32 mouse cellular contexts compared by ENCODE assay signal in genomic region chr6:128346782-128347181, GRCm38 (mm10). TPM values are rescaled to one million over a fixed set of nuclear protein-coding genes. Genes with fewer than 3 reads are reported as not detected.
DNase-seq lines count a peak whose midpoint lies in the region; ATAC-seq lines count a peak whose summit lies in the region.
"Had no signal": no experiment of that assay in that cellular context is flagged by ENCODE, and none has a peak within 500 bp of the region (broad histone marks: within the 10 kb centered on the region; RNA-seq: fewer than 3 reads in every experiment).

No protein-coding gene starts in this region.

- WGBS in heart, embryonic 10.5 days = 91% methylated on average over 6 of the region's 6 CpGs
- 63% methylated on average over 6 of the region's 6 CpGs for WGBS in limb, embryonic 15.5 days
- WGBS in limb, embryonic 10.5 days = 93% methylated on average over 6 of the region's 6 CpGs

- peaks cover 7% of the 10 kb centered on the region; the same call in 1 of the 2 replicates for H3K4me1 ChIP-seq in heart, embryonic 10.5 days
- peaks cover 19% of the 10 kb centered on the region; the same call in 1 of the 2 replicates for H3K4me1 ChIP-seq in limb, embryonic 15.5 days
- no peaks in the 10 kb centered on the region for H3K4me1 ChIP-seq in limb, embryonic 10.5 days
- H3K4me1 ChIP-seq: forebrain, embryonic 15.5 days had no signal

- H3K9me3 ChIP-seq in heart, embryonic 10.5 days = no peaks in the 10 kb centered on the region
- no peaks in the 10 kb centered on the region for H3K9me3 ChIP-seq in limb, embryonic 15.5 days
- H3K9me3 ChIP-seq in limb, embryonic 10.5 days (replicated peaks) = no peaks in the 10 kb centered on the region
- H3K9me3 ChIP-seq: embryonic facial prominence, embryonic 12.5 days; forebrain, embryonic 15.5 days; hindbrain, embryonic 13.5 days; limb, embryonic 13.5 days; liver, embryonic 13.5 days; megakaryocyte, embryonic 14.5 days; midbrain, embryonic 13.5 days had no signal

- peaks cover 17% of the 10 kb centered on the region for H3K36me3 ChIP-seq in heart, embryonic 10.5 days
- H3K36me3 ChIP-seq in limb, embryonic 15.5 days = peaks cover 19% of the 10 kb centered on the region
- peaks cover 42% of the 10 kb centered on the region for H3K36me3 ChIP-seq in limb, embryonic 10.5 days
- H3K36me3 ChIP-seq: forebrain, embryonic 15.5 days had no signal

- no peak overlapping the region for H3K27ac ChIP-seq in heart, embryonic 10.5 days
- peak overlapping the region; percentile 35; the same call in 1 of the 2 replicates for H3K27ac ChIP-seq in limb, embryonic 15.5 days
- H3K27ac ChIP-seq in limb, embryonic 10.5 days = no peak overlapping the region
- H3K27ac ChIP-seq: embryonic facial prominence, embryonic 12.5 days; forebrain, embryonic 15.5 days; hindbrain, embryonic 13.5 days; kidney, postnatal 0 days; limb, embryonic 13.5 days; liver, embryonic 13.5 days; midbrain, embryonic 13.5 days had no signal

- no peak overlapping the region for H3K9ac ChIP-seq in limb, embryonic 15.5 days
- H3K9ac ChIP-seq: embryonic facial prominence, embryonic 12.5 days; forebrain, embryonic 15.5 days; hindbrain, embryonic 13.5 days; limb, embryonic 13.5 days; liver, embryonic 13.5 days; midbrain, embryonic 13.5 days had no signal

- H3K27me3 ChIP-seq in heart, embryonic 10.5 days (ENCODE audit: insufficient read depth, poor library complexity, severe bottlenecking) = no peaks in the 10 kb centered on the region
- no peaks in the 10 kb centered on the region for H3K27me3 ChIP-seq in limb, embryonic 15.5 days
- H3K27me3 ChIP-seq in limb, embryonic 10.5 days (ENCODE audit: low read depth, poor library complexity, severe bottlenecking) = no peaks in the 10 kb centered on the region
- H3K27me3 ChIP-seq: embryonic facial prominence, embryonic 12.5 days; forebrain, embryonic 15.5 days; hindbrain, embryonic 13.5 days; limb, embryonic 13.5 days; liver, embryonic 13.5 days; megakaryocyte, embryonic 14.5 days; midbrain, embryonic 13.5 days had no signal

- H3K4me3 ChIP-seq in heart, embryonic 10.5 days = no peak overlapping the region
- H3K4me3 ChIP-seq in limb, embryonic 15.5 days = no peak overlapping the region
- H3K4me3 ChIP-seq in limb, embryonic 10.5 days = no peak overlapping the region
- H3K4me3 ChIP-seq: embryonic facial prominence, embryonic 12.5 days; forebrain, embryonic 15.5 days; hindbrain, embryonic 13.5 days; limb, embryonic 13.5 days; liver, embryonic 13.5 days; megakaryocyte, embryonic 14.5 days; midbrain, embryonic 13.5 days had no signal

- no peak for DNase-seq in frontal cortex, postnatal 25 days (ENCODE audit: low spot score in 2 of 2)
- peak; percentile 32 for DNase-seq in heart, adult 8-10 months (ENCODE audit: low spot score)
- no peak for DNase-seq in heart, embryonic 10.5 days (ENCODE audit: low spot score)
- DNase-seq in limb, embryonic 10.5 days (ENCODE audit: low spot score) = no peak
- DNase-seq: adrenal gland, postnatal 14 days; cerebellum, adult 9-11 months; kidney, adult 18-20 months; liver, embryonic 13.5 days; lung, adult 2 months; lung, postnatal 14 days had no signal

- H3K4me2 ChIP-seq in limb, embryonic 15.5 days = no peak overlapping the region
- H3K4me2 ChIP-seq: embryonic facial prominence, embryonic 12.5 days; forebrain, embryonic 15.5 days; heart, embryonic 11.5 days; hindbrain, embryonic 13.5 days; limb, embryonic 13.5 days; liver, embryonic 13.5 days; midbrain, embryonic 13.5 days had no signal

- ATAC-seq in frontal cortex, adult (ENCODE audit: low TSS enrichment) = peak; percentile 68
- no peak for ATAC-seq in limb, embryonic 15.5 days (ENCODE audit: insufficient number of reproducible peaks, low FRiP score, low TSS enrichment, low read depth)
- no peak for ATAC-seq in megakaryocyte, adult 5-6 weeks (ENCODE audit: poor library complexity, severe bottlenecking)
- ATAC-seq: CD4-positive, CD25-positive, alpha-beta regulatory T cell, adult 4 months; forebrain, embryonic 15.5 days; inflammation-experienced regulatory T-cells, adult 6 months; midbrain, embryonic 13.5 days had no signal

RNA-seq across cellular contexts. Expression of gene Tulp3, which starts 8.9 kb away (rescaled TPM):
- 1 to 10 TPM; 6.6 to 9.9 (median 7.8) TPM for total RNA-seq in heart, adult 8-10 months (2022)
- polyA plus RNA-seq in heart, embryonic 10.5 days (2016; fragmentation: Nextera tagmentation; extraction: Ambion mirVana) = 13.1 and 16.1 TPM in 2 replicates
- 19.7 and 19.8 TPM in 2 replicates for polyA plus RNA-seq in limb, embryonic 15.5 days (2015; fragmentation: Nextera tagmentation; extraction: Ambion mirVana)
- 21.6 and 23.2 TPM in 2 replicates for polyA plus RNA-seq in limb, embryonic 10.5 days (2016; fragmentation: Nextera tagmentation; extraction: Ambion mirVana)
- total RNA-seq in megakaryocyte, adult 5-6 weeks (2015) = 2.6 and 3.3 TPM in 2 replicates
- total RNA-seq in megakaryocyte, adult 5-6 weeks (2017) = 1.4 and 2.4 TPM in 2 replicates

RNA-seq across cellular contexts. Expression of gene Rhno1, which starts 15.9 kb away (rescaled TPM):
- 10 to 100 TPM in 3 of 4 experiments, 1 to 10 TPM in 1; 9.4 to 12.5 (median 10.8) TPM for total RNA-seq in heart, adult 8-10 months (2022)
- polyA plus RNA-seq in heart, embryonic 10.5 days (2016; fragmentation: Nextera tagmentation; extraction: Ambion mirVana) = 97.3 and 121 TPM in 2 replicates
- 115 and 118 TPM in 2 replicates for polyA plus RNA-seq in limb, embryonic 15.5 days (2015; fragmentation: Nextera tagmentation; extraction: Ambion mirVana)
- polyA plus RNA-seq in limb, embryonic 10.5 days (2016; fragmentation: Nextera tagmentation; extraction: Ambion mirVana) = 193 and 197 TPM in 2 replicates
- 45.7 and 53.9 TPM in 2 replicates for total RNA-seq in megakaryocyte, adult 5-6 weeks (2015)
- 35.4 and 41.1 TPM in 2 replicates for total RNA-seq in megakaryocyte, adult 5-6 weeks (2017)

RNA-seq across cellular contexts. Expression of gene Foxm1, which starts 16.0 kb away (rescaled TPM):
- under 1 TPM; 0.25 to 0.76 (median 0.49) TPM for total RNA-seq in heart, adult 8-10 months (2022)
- polyA plus RNA-seq in heart, embryonic 10.5 days (2016; fragmentation: Nextera tagmentation; extraction: Ambion mirVana) = 31.2 and 33.4 TPM in 2 replicates
- polyA plus RNA-seq in limb, embryonic 15.5 days (2015; fragmentation: Nextera tagmentation; extraction: Ambion mirVana) = 24.9 and 26.7 TPM in 2 replicates
- polyA plus RNA-seq in limb, embryonic 10.5 days (2016; fragmentation: Nextera tagmentation; extraction: Ambion mirVana) = 67.5 and 68.3 TPM in 2 replicates
- total RNA-seq in megakaryocyte, adult 5-6 weeks (2015) = 69.8 and 76.1 TPM in 2 replicates
- total RNA-seq in megakaryocyte, adult 5-6 weeks (2017) = 26.2 and 41.8 TPM in 2 replicates

RNA-seq across cellular contexts. Expression of gene Tex52, which starts 28.5 kb away (rescaled TPM):
- not detected for total RNA-seq in heart, adult 8-10 months (2022)
- 0.29 TPM in 1 of 2 replicates, not detected in the other for polyA plus RNA-seq in heart, embryonic 10.5 days (2016; fragmentation: Nextera tagmentation; extraction: Ambion mirVana)
- polyA plus RNA-seq in limb, embryonic 15.5 days (2015; fragmentation: Nextera tagmentation; extraction: Ambion mirVana) = 0.26 and 0.34 TPM in 2 replicates
- 0.41 and 0.61 TPM in 2 replicates for polyA plus RNA-seq in limb, embryonic 10.5 days (2016; fragmentation: Nextera tagmentation; extraction: Ambion mirVana)
- 0.09 and 0.18 TPM in 2 replicates for total RNA-seq in megakaryocyte, adult 5-6 weeks (2015)
- not detected in 2 replicates for total RNA-seq in megakaryocyte, adult 5-6 weeks (2017)
- total RNA-seq: adrenal gland, postnatal 14 days; common myeloid progenitor, adult 5-6 weeks; monocyte, adult 5-6 weeks; neutrophil, adult 5-6 weeks had no signal
- polyA plus RNA-seq: CD4-positive, CD25-positive, alpha-beta regulatory T cell, adult 4 months; heart, postnatal 0 days; kidney, postnatal 0 days; liver, embryonic 13.5 days; small intestine, adult 2 months had no signal

RNA-seq across cellular contexts. Expression of gene Gm44596, which starts 28.5 kb away (rescaled TPM):
- total RNA-seq in heart, adult 8-10 months (2022) = not detected
- not detected in 2 replicates for polyA plus RNA-seq in heart, embryonic 10.5 days (2016; fragmentation: Nextera tagmentation; extraction: Ambion mirVana)
- not detected in 2 replicates for polyA plus RNA-seq in limb, embryonic 15.5 days (2015; fragmentation: Nextera tagmentation; extraction: Ambion mirVana)
- not detected in 2 replicates for polyA plus RNA-seq in limb, embryonic 10.5 days (2016; fragmentation: Nextera tagmentation; extraction: Ambion mirVana)
- total RNA-seq in megakaryocyte, adult 5-6 weeks (2015) = not detected in 2 replicates
- total RNA-seq in megakaryocyte, adult 5-6 weeks (2017) = not detected in 2 replicates
- total RNA-seq: adrenal gland, postnatal 14 days; common myeloid progenitor, adult 5-6 weeks; layer of hippocampus, postnatal 14 days; left cerebral cortex, postnatal 14 days; monocyte, adult 5-6 weeks; neutrophil, adult 5-6 weeks had no signal
- polyA plus RNA-seq: CD4-positive, CD25-positive, alpha-beta regulatory T cell, adult 4 months; embryonic facial prominence, embryonic 12.5 days; forebrain, embryonic 15.5 days; heart, embryonic 11.5 days; heart, postnatal 0 days; hindbrain, embryonic 13.5 days; inflammation-experienced regulatory T-cells, adult 6 months; kidney, postnatal 0 days; limb, embryonic 13.5 days; liver, embryonic 13.5 days; lung, adult 2 months; midbrain, embryonic 13.5 days; small intestine, adult 2 months; stomach, embryonic 16.5 days; thymus, postnatal 0 days had no signal
